In genomic region chr5:36693651-36694050, GRCm38 (mm10) we compare ENCODE assay signal across 15 mouse cellular contexts. TPM values are rescaled to one million over a fixed set of nuclear protein-coding genes. Genes with fewer than 3 reads are reported as not detected.
A peak's percentile ranks its signal among the peaks of the same experiment; 100 is the strongest.
DNase-seq lines count a peak whose midpoint lies in the region; ATAC-seq and TF ChIP-seq lines count a peak whose summit lies in the region.
"Had no signal": no experiment of that assay in that cellular context is flagged by ENCODE, and none has a peak within 500 bp of the region (broad histone marks: within the 10 kb centered on the region; RNA-seq: fewer than 3 reads in every experiment).

No protein-coding gene starts in this region.

- WGBS in heart, embryonic 10.5 days = 62% methylated on average over 2 of the region's 2 CpGs
- 95% methylated on average over 2 of the region's 2 CpGs for WGBS in limb, embryonic 12.5 days
- WGBS in limb, embryonic 10.5 days = 94% methylated on average over 2 of the region's 2 CpGs
- WGBS in hindbrain, postnatal 0 days = 87% methylated on average over 2 of the region's 2 CpGs

- H3K27ac ChIP-seq in heart, embryonic 10.5 days = no peak overlapping the region
- H3K27ac ChIP-seq in limb, embryonic 12.5 days = no peak overlapping the region
- no peak overlapping the region for H3K27ac ChIP-seq in limb, embryonic 10.5 days
- no peak overlapping the region for H3K27ac ChIP-seq in hindbrain, postnatal 0 days

- peaks cover 32% of the 10 kb centered on the region for H3K4me1 ChIP-seq in heart, embryonic 10.5 days
- peaks cover 11% of the 10 kb centered on the region for H3K4me1 ChIP-seq in limb, embryonic 12.5 days (replicated peaks)
- peaks cover 24% of the 10 kb centered on the region for H3K4me1 ChIP-seq in limb, embryonic 10.5 days
- 0 out of 2 replicates have a peak, but pooled peaks cover 4% of the 10 kb centered on the region for H3K4me1 ChIP-seq in hindbrain, postnatal 0 days (ENCODE audit: insufficient read depth, low read length)

- H3K4me2 ChIP-seq in limb, embryonic 12.5 days = 0 out of 2 replicates have a peak overlapping the region, but pooled peaks have one; percentile 10
- H3K4me2 ChIP-seq in hindbrain, postnatal 0 days (ENCODE audit: low read depth, low read length) = peak overlapping the region; percentile 0; the same call in 1 of the 2 replicates

- peak overlapping the region; percentile 3; the same call in 1 of the 2 replicates for H3K4me3 ChIP-seq in heart, embryonic 10.5 days
- no peak overlapping the region for H3K4me3 ChIP-seq in limb, embryonic 12.5 days (replicated peaks)
- H3K4me3 ChIP-seq in limb, embryonic 10.5 days = no peak overlapping the region; the same call in 1 of the 2 replicates
- no peak overlapping the region for H3K4me3 ChIP-seq in hindbrain, postnatal 0 days (ENCODE audit: low read length)

- DNase-seq in heart, embryonic 10.5 days (ENCODE audit: low spot score) = no peak
- DNase-seq in heart, adult 9 months (ENCODE audit: low spot score in 2 of 2) = no peak
- DNase-seq in limb, embryonic 10.5 days (ENCODE audit: low spot score) = no peak
- peak; percentile 79 for DNase-seq in adipocyte (ENCODE audit: low spot score)
- DNase-seq in hindbrain, postnatal 0 days (ENCODE audit: low spot score) = no peak
- no peak for DNase-seq in adrenal gland, adult 18-20 months (ENCODE audit: low spot score in 2 of 2)
- no peak for DNase-seq in cerebellum, adult 8-10 months
- DNase-seq: cerebellum, postnatal 10 days; kidney, postnatal 10 days; layer of hippocampus, postnatal 36 days; lung, postnatal 4 days; thymus, adult 2 months had no signal

- TF ChIP-seq CTCF in hindbrain, postnatal 0 days (IDR thresholded peaks at IDR 0.05; ENCODE audit: low read depth) = no peak

- no peak for ATAC-seq in limb, embryonic 12.5 days (ENCODE audit: insufficient number of reproducible peaks, insufficient read depth, low FRiP score, low TSS enrichment, low read depth)
- ATAC-seq in hindbrain, postnatal 0 days = no peak
- ATAC-seq: activated CD4-positive, CD25-positive, alpha-beta regulatory T cell, adult 4 months; CD4-positive, CD25-positive, alpha-beta regulatory T cell, adult 4 months had no signal

- no peaks in the 10 kb centered on the region for H3K9me3 ChIP-seq in heart, embryonic 10.5 days
- no peaks in the 10 kb centered on the region for H3K9me3 ChIP-seq in limb, embryonic 12.5 days
- no peaks in the 10 kb centered on the region for H3K9me3 ChIP-seq in limb, embryonic 10.5 days (replicated peaks)
- no peaks in the 10 kb centered on the region for H3K9me3 ChIP-seq in hindbrain, postnatal 0 days (ENCODE audit: low read length)

- H3K9ac ChIP-seq in limb, embryonic 12.5 days (replicated peaks) = no peak overlapping the region
- H3K9ac ChIP-seq in hindbrain, postnatal 0 days (replicated peaks; ENCODE audit: low read length) = no peak overlapping the region

- 0 out of 2 replicates have a peak, but pooled peaks cover 4% of the 10 kb centered on the region for H3K36me3 ChIP-seq in heart, embryonic 10.5 days
- H3K36me3 ChIP-seq in limb, embryonic 12.5 days = no peaks in the 10 kb centered on the region
- H3K36me3 ChIP-seq in limb, embryonic 10.5 days = peaks cover 21% of the 10 kb centered on the region
- no peaks in the 10 kb centered on the region for H3K36me3 ChIP-seq in hindbrain, postnatal 0 days (ENCODE audit: insufficient read depth, low read length)

- H3K27me3 ChIP-seq in heart, embryonic 10.5 days (ENCODE audit: insufficient read depth, poor library complexity, severe bottlenecking) = no peaks in the 10 kb centered on the region
- H3K27me3 ChIP-seq in limb, embryonic 12.5 days = no peaks in the 10 kb centered on the region
- H3K27me3 ChIP-seq in limb, embryonic 10.5 days (ENCODE audit: low read depth, poor library complexity, severe bottlenecking) = no peaks in the 10 kb centered on the region
- H3K27me3 ChIP-seq in hindbrain, postnatal 0 days (ENCODE audit: insufficient read depth, low read length) = no peaks in the 10 kb centered on the region

RNA-seq across cellular contexts. Expression of gene D5Ertd579e, which starts 2.2 kb away (rescaled TPM):
- 25.5 and 33.7 TPM in 2 replicates for polyA plus RNA-seq in heart, embryonic 10.5 days (2016; fragmentation: Nextera tagmentation; extraction: Ambion mirVana)
- polyA plus RNA-seq in limb, embryonic 12.5 days (2016; fragmentation: Nextera tagmentation; extraction: Ambion mirVana) = 26.9 and 28.6 TPM in 2 replicates
- polyA plus RNA-seq in limb, embryonic 10.5 days (2016; fragmentation: Nextera tagmentation; extraction: Ambion mirVana) = 22.5 and 25.1 TPM in 2 replicates
- 56.2 and 64.6 TPM in 2 replicates for total RNA-seq in hindbrain, postnatal 0 days (2014; rRNA removed)
- polyA plus RNA-seq in hindbrain, postnatal 0 days (2015; fragmentation: Nextera tagmentation; extraction: Ambion mirVana) = 31.0 and 32.2 TPM in 2 replicates
- total RNA-seq in adrenal gland, adult 18-20 months (2021) = 10 to 100 TPM; 73.9 to 87.5 TPM

RNA-seq across cellular contexts. Expression of gene Bloc1s4, which starts 54.8 kb away (rescaled TPM):
- polyA plus RNA-seq in heart, embryonic 10.5 days (2016; fragmentation: Nextera tagmentation; extraction: Ambion mirVana) = 19.5 and 27.1 TPM in 2 replicates
- polyA plus RNA-seq in limb, embryonic 12.5 days (2016; fragmentation: Nextera tagmentation; extraction: Ambion mirVana) = 32.5 and 34.5 TPM in 2 replicates
- polyA plus RNA-seq in limb, embryonic 10.5 days (2016; fragmentation: Nextera tagmentation; extraction: Ambion mirVana) = 23.7 and 25.5 TPM in 2 replicates
- 19.7 and 29.1 TPM in 2 replicates for total RNA-seq in hindbrain, postnatal 0 days (2014; rRNA removed)
- polyA plus RNA-seq in hindbrain, postnatal 0 days (2015; fragmentation: Nextera tagmentation; extraction: Ambion mirVana) = 28.9 and 32.0 TPM in 2 replicates
- 10 to 100 TPM; 27.0 to 35.8 TPM for total RNA-seq in adrenal gland, adult 18-20 months (2021)
